Mouse (Mus musculus) mouse trophoblast stem cell (cell line): Measurements from ENCODE around the gene M6pr.

Source experiments
- in situ Hi-C, 2 experiments: fragments of 300-500 bp; cut with MseI, MboI; formaldehyde crosslinking; loops; 2 replicates in 1 of 2; 3 replicates in 1 of 2; pipeline ENCODE4 v1.15.1; 2025

The M6pr gene

DNA sequence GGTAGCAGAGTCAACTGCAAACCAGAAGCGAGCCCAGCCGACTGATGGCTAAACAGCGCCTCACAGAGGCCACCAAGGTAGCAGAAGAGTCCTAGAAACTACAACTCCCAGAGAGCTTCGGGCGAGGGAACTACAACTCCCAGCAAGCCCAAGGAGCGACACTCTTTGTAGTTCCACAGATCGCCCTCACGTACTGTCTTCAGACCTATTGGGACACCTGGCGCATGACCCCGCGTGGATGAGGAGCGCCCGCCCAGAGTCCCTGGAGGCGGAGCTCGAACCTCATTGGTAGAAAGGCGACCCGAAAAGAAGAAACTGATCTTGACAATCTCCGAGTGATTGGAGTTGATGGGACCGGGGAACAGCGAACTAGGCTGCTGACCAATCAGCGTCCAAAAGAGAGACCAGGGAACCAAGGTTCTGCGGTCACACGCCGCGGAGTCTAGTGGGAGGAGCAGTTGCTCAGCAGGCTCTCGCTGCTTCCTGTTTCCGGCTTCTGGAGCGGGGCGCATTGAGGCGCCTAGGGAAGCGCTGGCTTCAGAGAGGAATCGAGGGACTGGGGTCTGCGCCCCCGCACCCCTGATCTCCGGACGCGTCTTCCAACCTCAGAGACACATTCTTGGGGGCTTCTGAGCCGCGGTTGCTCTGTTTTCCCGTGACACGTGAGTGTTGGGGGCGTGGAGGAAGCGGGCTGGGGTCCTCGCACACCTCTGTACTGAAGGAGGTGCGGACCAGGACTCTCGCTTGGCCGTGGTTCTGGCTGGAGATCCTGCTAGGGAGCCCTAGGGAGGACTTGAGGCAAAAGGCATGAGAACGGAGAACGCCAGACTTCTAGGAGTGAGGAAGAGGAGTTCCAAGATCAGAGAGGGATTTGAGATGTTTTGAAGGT, at the start of gene M6pr:
TSS of gene M6pr (plus strand) at position 216 of the 889 bp plus-strand sequence.
- in situ Hi-C loops = no loop called here

GRCm38 (mm10) chr6:122262543-122262942, 46.0 kb upstream of the M6pr start:
- in situ Hi-C loops = loop anchor here in 1 of 2 experiments (5.0 to 25.0 kb wide), 2 partner anchors 40 to 700 kb away; no protein-coding TSS in a partner anchor

- in situ Hi-C loops = loop anchor here in 1 of 2 experiments (25.0 kb wide), 1 partner anchor 706 kb away; no protein-coding TSS in a partner anchor
These were observed 40.0 kb upstream of the M6pr start for GRCm38 (mm10) chr6:122268561-122268960.

GRCm38 (mm10) chr6:122269170-122269569, 39.4 kb upstream of the M6pr start:
- in situ Hi-C loops = loop anchor here in 1 of 2 experiments (25.0 kb wide), 1 partner anchor 707 kb away; no protein-coding TSS in a partner anchor

DNA sequence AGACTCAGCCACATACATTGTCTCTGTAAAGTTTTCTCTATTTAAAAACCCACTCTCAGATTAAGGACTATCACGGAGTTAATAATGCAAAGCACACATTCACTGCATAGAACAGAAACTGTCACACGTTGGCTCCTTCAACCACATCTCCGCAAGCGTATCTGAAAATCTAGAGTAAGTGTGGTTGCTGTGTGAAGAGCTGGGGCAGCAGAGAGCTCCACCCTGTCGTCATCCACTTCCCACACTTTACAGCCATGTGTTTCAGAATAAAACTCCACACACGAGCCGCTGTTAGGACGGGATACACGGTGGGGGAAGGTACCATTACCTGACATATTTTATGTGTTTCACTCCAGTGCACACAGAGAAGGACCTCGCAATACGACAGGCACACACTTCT, 38.4 kb upstream of the M6pr start:
- in situ Hi-C loops = loop anchor here in 1 of 2 experiments (25.0 kb wide), 1 partner anchor 708 kb away; no protein-coding TSS in a partner anchor

GRCm38 (mm10) chr6:122274546-122274945, 34.0 kb upstream of the M6pr start:
- in situ Hi-C loops = loop anchor here in 1 of 2 experiments (25.0 kb wide), 1 partner anchor 712 kb away; no protein-coding TSS in a partner anchor

DNA sequence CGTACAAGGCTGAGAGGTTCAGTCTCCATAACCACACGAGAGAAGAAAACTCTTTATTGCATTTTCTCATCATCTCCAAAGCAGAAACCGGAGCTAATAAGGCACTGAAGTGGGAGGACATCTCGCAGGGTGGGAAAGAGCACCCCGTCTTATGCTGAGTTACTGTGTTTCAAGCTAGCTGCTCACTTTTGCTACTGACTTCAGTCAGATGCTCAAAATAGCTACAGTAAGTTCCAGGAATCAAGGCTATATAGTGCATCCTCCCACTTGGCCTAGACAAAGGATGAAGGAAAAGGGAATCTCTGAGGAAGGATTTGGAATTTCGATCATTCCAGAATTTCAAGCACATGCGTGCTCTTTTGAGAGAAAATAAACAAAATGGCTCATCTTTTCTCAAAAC, 32.0 kb upstream of the M6pr start:
- in situ Hi-C loops = no loop called here

DNA sequence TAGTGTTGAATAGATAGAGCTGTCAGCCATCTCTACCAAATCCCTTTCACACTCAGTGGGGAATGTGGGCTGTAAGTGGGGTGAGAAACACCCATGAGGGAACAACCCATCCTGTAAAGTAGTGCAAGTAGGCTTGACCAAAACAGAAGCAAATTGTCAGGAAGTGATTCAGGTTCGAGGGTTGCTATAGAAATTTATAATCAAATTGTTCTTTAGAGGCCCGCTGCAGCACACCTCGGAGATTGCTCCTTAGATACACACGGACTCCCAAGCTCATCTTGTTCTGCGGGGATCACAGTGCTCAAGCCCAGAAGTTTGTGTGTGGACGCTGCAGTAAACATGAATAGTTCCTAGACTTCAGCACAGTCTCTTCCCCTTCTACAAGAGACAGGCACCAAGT, 25.7 kb upstream of the M6pr start, which contains the start of gene Klrg1:
TSS of gene Klrg1 (minus strand) at position 101 of the 400 bp plus-strand sequence.
- in situ Hi-C loops = no loop called here

DNA sequence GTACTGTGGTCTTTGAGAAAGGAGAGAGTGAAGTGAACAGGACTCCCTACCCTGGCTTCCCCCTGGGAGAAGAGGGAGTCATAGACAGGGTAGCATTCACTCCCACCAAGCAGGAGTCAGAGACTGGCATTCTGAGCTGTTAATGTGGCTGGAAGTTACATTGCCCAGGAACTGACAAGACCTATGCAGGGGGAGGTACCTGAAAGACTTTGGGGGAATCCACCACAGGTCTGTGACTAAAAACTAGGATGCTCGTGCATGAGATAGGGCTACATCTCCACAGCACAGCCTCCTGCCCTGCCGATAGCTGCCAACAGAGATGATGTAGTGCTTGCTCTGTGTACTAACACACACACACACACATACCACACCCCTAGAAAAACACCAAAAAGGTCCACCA, 25.1 kb upstream of the M6pr start:
- in situ Hi-C loops = no loop called here

DNA sequence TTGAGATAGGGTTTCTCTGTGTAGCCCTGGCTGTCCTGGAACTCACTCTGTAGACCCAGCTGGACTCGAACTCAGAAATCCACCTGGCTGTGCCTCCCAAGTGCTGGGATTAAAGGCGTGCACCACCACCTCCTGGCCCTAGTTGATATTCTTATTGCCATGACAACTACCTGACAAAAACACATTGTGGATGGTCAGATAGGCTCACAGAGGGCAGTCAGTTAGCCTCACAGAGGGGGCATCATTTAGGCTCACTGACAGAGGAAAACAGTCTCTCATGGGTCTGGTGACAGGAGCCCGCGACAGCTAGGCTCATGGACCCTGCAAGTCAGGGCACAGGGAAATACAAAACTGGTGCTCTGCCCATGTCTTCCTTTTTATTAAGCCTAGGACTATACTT, 24.2 kb upstream of the M6pr start:
- in situ Hi-C loops = no loop called here

- in situ Hi-C loops = no loop called here
These were observed 23.7 kb upstream of the M6pr start for GRCm38 (mm10) chr6:122284823-122285222.

- in situ Hi-C loops = no loop called here
These were observed 20.3 kb upstream of the M6pr start for GRCm38 (mm10) chr6:122288263-122288662.

GRCm38 (mm10) chr6:122289313-122289712, 19.2 kb upstream of the M6pr start:
- in situ Hi-C loops = no loop called here

GRCm38 (mm10) chr6:122290253-122290652, 18.3 kb upstream of the M6pr start:
- in situ Hi-C loops = no loop called here

GRCm38 (mm10) chr6:122291264-122291663, 17.3 kb upstream of the M6pr start:
- in situ Hi-C loops = no loop called here

DNA sequence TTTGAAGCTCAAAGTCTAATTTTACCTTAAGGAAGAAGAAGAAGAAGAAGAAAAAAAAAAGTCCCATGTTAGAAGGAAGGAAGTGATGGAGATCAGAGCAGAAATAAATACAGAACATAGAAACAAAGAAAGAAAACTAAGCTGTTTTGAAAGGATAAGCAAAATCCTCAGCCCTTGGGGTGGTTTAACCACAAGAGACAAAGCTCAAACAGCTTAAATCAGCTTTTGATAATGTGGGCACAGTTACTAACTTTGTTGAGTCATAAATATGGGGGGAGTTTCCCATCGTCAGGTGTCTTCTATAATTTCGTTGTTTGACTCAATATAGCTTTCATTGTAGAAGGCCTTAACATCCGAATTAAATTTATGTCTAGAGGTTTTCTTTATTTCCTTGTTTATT, 16.8 kb upstream of the M6pr start:
- in situ Hi-C loops = no loop called here

DNA sequence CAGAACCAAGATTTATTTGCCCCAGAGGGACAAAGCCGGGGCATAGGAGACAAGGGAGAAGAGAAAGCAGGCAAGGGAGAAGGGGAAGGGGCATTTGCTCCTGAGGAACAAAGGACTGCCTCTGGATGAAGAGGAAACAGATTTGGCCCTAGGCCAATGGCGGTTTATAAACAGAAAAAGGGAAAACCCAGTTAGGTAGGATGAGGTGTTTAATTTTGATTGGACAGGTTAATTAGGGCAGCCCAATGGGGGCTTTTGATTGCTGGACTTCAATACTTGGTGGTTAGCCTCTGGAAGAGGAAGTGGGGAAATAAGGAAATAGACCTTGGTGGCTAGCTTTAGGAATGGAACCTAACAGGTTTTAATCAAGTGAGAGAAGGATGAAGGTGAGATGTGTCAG, 16.3 kb upstream of the M6pr start:
- in situ Hi-C loops = no loop called here

DNA sequence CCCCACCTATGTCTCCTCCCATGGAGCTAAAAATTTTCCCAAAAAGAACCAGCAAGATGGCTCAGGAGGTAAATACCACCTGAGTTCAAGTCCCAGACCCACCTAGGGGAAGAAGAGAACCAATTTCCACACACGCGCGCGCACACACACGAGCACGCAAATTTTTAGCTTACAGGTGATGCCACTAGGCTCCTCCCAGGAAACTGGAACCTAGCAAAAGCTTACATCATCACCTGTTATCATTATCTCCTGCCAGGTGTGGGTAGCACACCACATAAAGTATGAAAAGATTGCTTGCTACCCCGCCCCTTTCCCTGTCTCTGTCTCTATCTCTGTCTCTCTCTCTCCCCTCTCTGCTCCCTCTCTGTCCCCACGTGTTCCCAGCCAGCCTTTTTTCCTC, 15.4 kb upstream of the M6pr start:
- in situ Hi-C loops = no loop called here

GRCm38 (mm10) chr6:122293796-122294195, 14.7 kb upstream of the M6pr start:
- in situ Hi-C loops = no loop called here

DNA sequence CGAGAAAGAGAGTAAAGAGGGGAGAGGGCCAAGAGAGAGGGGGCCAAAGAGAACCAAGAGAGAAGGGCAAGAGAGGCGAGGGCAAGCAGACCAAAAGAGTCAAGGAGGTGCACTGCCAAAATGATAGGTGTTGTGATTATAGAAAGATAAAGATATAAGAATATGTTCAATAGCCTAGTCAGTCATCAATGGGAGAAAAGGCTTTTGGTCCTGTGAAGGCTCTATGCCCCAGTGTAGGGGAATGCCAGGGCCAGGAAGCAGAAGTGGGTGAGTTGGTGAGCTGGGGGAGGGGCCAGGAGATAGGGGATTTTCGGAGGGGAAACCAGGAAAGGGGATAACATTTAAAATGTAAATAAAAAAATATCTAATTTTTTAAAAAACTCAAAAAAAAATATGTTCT, 14.2 kb upstream of the M6pr start:
- in situ Hi-C loops = no loop called here

DNA sequence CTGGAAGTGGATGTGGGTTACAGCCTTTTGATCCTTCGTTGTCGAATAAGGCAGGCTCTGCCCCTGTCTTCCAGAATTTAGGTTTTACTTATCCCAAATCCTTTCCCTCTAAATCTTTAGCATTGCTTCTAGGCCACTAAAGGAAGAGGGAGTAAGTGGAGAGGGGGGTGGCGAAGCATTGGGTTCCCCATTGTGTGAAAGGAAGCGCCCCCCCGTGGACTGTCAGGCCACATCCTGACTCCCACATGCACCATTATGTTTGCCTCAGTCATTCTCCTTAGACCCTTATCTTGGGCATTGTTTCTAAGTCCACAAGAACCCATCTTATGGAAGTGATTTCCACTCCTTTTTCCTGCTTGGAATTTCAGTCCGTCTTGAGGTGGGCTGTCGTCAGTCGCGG, 13.3 kb upstream of the M6pr start:
- in situ Hi-C loops = no loop called here

GRCm38 (mm10) chr6:122296918-122297278, 11.6 kb upstream of the M6pr start:
- in situ Hi-C loops = no loop called here
